Mouse (Mus musculus): ENCODE data around the gene Dnal4.

Gene Dnal4

GRCm38 (mm10) chr15:79763601-79764246, 13.9 kb downstream of the Dnal4 start:
- no peak for DNase-seq (ENCODE audit: low spot score)

GRCm38 (mm10) chr15:79763001-79763400, 14.6 kb downstream of the Dnal4 start:
- DNase-seq (ENCODE audit: low spot score), result no peak

- no peak for DNase-seq (ENCODE audit: low spot score)
Observed at GRCm38 (mm10) chr15:79760956-79761355, 16.7 kb downstream of the Dnal4 start.

GRCm38 (mm10) chr15:79757118-79757517, 20.5 kb downstream of the Dnal4 start:
- no peak for DNase-seq (ENCODE audit: low spot score)

GRCm38 (mm10) chr15:79755977-79756625, 21.5 kb downstream of the Dnal4 start:
- no peak for DNase-seq (ENCODE audit: low spot score)

- no peak for DNase-seq (ENCODE audit: low spot score)
Observed at GRCm38 (mm10) chr15:79755176-79755575, 22.5 kb downstream of the Dnal4 start.

- no peak for DNase-seq (ENCODE audit: low spot score)
Observed at GRCm38 (mm10) chr15:79753873-79754272, 23.8 kb downstream of the Dnal4 start.

- no peak for DNase-seq (ENCODE audit: low spot score)
Observed at GRCm38 (mm10) chr15:79753420-79753752, 24.3 kb downstream of the Dnal4 start.

GRCm38 (mm10) chr15:79752742-79753419, 24.8 kb downstream of the Dnal4 start:
- DNase-seq (ENCODE audit: low spot score), result peak; percentile 58

GRCm38 (mm10) chr15:79751772-79752171, 25.9 kb downstream of the Dnal4 start:
- no peak for DNase-seq (ENCODE audit: low spot score)

GRCm38 (mm10) chr15:79750266-79750665, 27.4 kb downstream of the Dnal4 start:
- DNase-seq (ENCODE audit: low spot score), result no peak

GRCm38 (mm10) chr15:79749162-79749561, 28.5 kb downstream of the Dnal4 start:
- DNase-seq (ENCODE audit: low spot score), result no peak

GRCm38 (mm10) chr15:79747998-79748397, 29.7 kb downstream of the Dnal4 start:
- DNase-seq (ENCODE audit: low spot score), result no peak

- DNase-seq (ENCODE audit: low spot score), result no peak
Observed at GRCm38 (mm10) chr15:79745883-79746282, 31.8 kb downstream of the Dnal4 start.

GRCm38 (mm10) chr15:79745312-79745711, 32.3 kb downstream of the Dnal4 start:
- DNase-seq (ENCODE audit: low spot score), result no peak

GRCm38 (mm10) chr15:79744742-79745141, 32.9 kb downstream of the Dnal4 start:
- DNase-seq (ENCODE audit: low spot score), result peak; percentile 41

- DNase-seq (ENCODE audit: low spot score), result peak; percentile 73
Observed at GRCm38 (mm10) chr15:79744001-79744400, 33.6 kb downstream of the Dnal4 start.

- no peak for DNase-seq (ENCODE audit: low spot score)
Observed at GRCm38 (mm10) chr15:79742706-79743023, 35.0 kb downstream of the Dnal4 start.

- DNase-seq (ENCODE audit: low spot score), result peak; percentile 93
Observed at GRCm38 (mm10) chr15:79741921-79742705, 35.5 kb downstream of the Dnal4 start, which contains the start of gene Sun2. Gene Sun2 (minus strand): TSS chr15:79742536.

GRCm38 (mm10) chr15:79741173-79741858, 36.3 kb downstream of the Dnal4 start:
- no peak for DNase-seq (ENCODE audit: low spot score)

- DNase-seq (ENCODE audit: low spot score), result no peak
Observed at GRCm38 (mm10) chr15:79740739-79741138, 36.9 kb downstream of the Dnal4 start.

GRCm38 (mm10) chr15:79734311-79734710, 43.3 kb downstream of the Dnal4 start:
- DNase-seq (ENCODE audit: low spot score), result no peak

All from testis, postnatal 14 days (tissue).